Mouse (Mus musculus) myocyte (in vitro differentiated cells): ENCODE measurements around the gene Fars2. TPM values are rescaled to one million over a fixed set of nuclear protein-coding genes. Genes with fewer than 3 reads are reported as not detected.

Experiments
- H3K27me3 ChIP-seq: one replicate; pipeline ENCODE4 v1.6.1; 2011; ENCODE audit not compliant: control insufficient read depth, insufficient read depth, insufficient read length
- H3K36me3 ChIP-seq: one replicate; pipeline ENCODE4 v1.6.1; 2011; ENCODE audit not compliant: control insufficient read depth, insufficient read depth
- H3K4me2 ChIP-seq: one replicate; pipeline ENCODE4 v1.6.1; 2011; ENCODE audit warnings: low read depth, control low read depth
- H3K4me3 ChIP-seq: one replicate; pipeline ENCODE4 v1.5.1; 2011; ENCODE audit warnings: mild to moderate bottlenecking, control low read depth, moderate library complexity
- H3K79me2 ChIP-seq: one replicate; pipeline ENCODE4 v1.6.1; 2011; ENCODE audit not compliant: control insufficient read depth, insufficient read depth
- H3ac ChIP-seq: one replicate; pipeline ENCODE4 v1.6.1; 2011; ENCODE audit not compliant: control insufficient read depth, insufficient read length
- CEBPB ChIP-seq: IDR thresholded peaks from 2 replicates; pipeline ENCODE4 v1.6.1; 2011; ENCODE audit warnings: mild to moderate bottlenecking, moderate library complexity; ENCODE audit not compliant: poor library complexity, insufficient read depth, severe bottlenecking
- E2F4 ChIP-seq: IDR thresholded peaks from one replicate; pipeline ENCODE4 v1.6.1; 2011; ENCODE audit warnings: mild to moderate bottlenecking, control low read depth, moderate library complexity; ENCODE audit not compliant: insufficient read depth
- MAX ChIP-seq: IDR thresholded peaks from one replicate; pipeline ENCODE4 v1.6.1; 2011; ENCODE audit warnings: low read depth, mild to moderate bottlenecking, control low read depth
- MYOD1 ChIP-seq, 3 experiments: IDR thresholded peaks; one replicate each; pipeline ENCODE4 v1.6.1; 2011; ENCODE audit warnings: control low read depth in 2 of 3, low read depth in 2 of 3, mild to moderate bottlenecking in 2 of 3, moderate library complexity in 1 of 3; ENCODE audit not compliant: insufficient read length in 2 of 3, control insufficient read depth in 1 of 3
- MYOG ChIP-seq, 3 experiments: IDR thresholded peaks; one replicate each; pipeline ENCODE4 v1.6.1; 2011; ENCODE audit warnings: control low read depth in 2 of 3, low read depth in 2 of 3, mild to moderate bottlenecking in 2 of 3; ENCODE audit not compliant: insufficient read length in 2 of 3, control insufficient read depth in 1 of 3, insufficient read depth in 1 of 3
- POLR2A ChIP-seq: IDR thresholded peaks from one replicate; pipeline ENCODE4 v1.6.1; 2011; ENCODE audit warnings: low read depth, mild to moderate bottlenecking, control low read depth, moderate library complexity; ENCODE audit not compliant: insufficient read length
- POLR2AphosphoS2 ChIP-seq: IDR thresholded peaks from one replicate; pipeline ENCODE4 v1.6.1; 2011; ENCODE audit warnings: low read depth, control low read depth; ENCODE audit not compliant: insufficient read length
- REST ChIP-seq: IDR thresholded peaks from one replicate; pipeline ENCODE4 v1.6.1; 2011; ENCODE audit warnings: mild to moderate bottlenecking, control low read depth, moderate library complexity; ENCODE audit not compliant: insufficient read depth, insufficient read length
- SRF ChIP-seq: IDR thresholded peaks from one replicate; pipeline ENCODE4 v1.6.1; 2011; ENCODE audit warnings: low read depth; ENCODE audit not compliant: control insufficient read depth, insufficient read length
- TCF12 ChIP-seq: IDR thresholded peaks from one replicate; pipeline ENCODE4 v1.6.1; 2011; ENCODE audit warnings: mild to moderate bottlenecking, control low read depth; ENCODE audit not compliant: poor library complexity, insufficient read depth, severe bottlenecking
- TCF3 ChIP-seq: IDR thresholded peaks from one replicate; pipeline ENCODE4 v1.6.1; 2011; ENCODE audit warnings: low read depth, control low read depth; ENCODE audit not compliant: insufficient read length
- USF1 ChIP-seq: IDR thresholded peaks from one replicate; pipeline ENCODE4 v1.6.1; 2011; ENCODE audit warnings: low read depth, mild to moderate bottlenecking, control low read depth, moderate library complexity
- polyA plus RNA-seq: library from polyadenylated mRNA; unstranded; fragments of >200 nt; fragmentation: generic; extraction: Trizol; gene quantifications from one replicate; pipeline ENCODE4 v1.2.1, GENCODE M21; 2012; ENCODE audit warnings: missing spikeins

Fars2 gene
- polyA plus RNA-seq, 1 experiment: 53.6 TPM

GRCm38 (mm10) chr13:36149175-36149939, 32.1 kb downstream of the Fars2 start:
- TF ChIP-seq TCF3: no peak
- TF ChIP-seq TCF12: no peak
- TF ChIP-seq USF1: no peak
- no peak for TF ChIP-seq SRF
- TF ChIP-seq POLR2A: no peak
- no peak for TF ChIP-seq CEBPB
- TF ChIP-seq POLR2AphosphoS2: no peak
- no peak for TF ChIP-seq MAX
- no peak for TF ChIP-seq MYOG (IDR thresholded peaks at IDR 0.05; ENCODE audit: control insufficient read depth in 1 of 3, insufficient read depth in 1 of 3, insufficient read length in 2 of 3, low read depth in 2 of 3)
- TF ChIP-seq MYOD1 (IDR thresholded peaks at IDR 0.05; ENCODE audit: control insufficient read depth in 1 of 3, insufficient read length in 2 of 3, low read depth in 2 of 3): no peak
- TF ChIP-seq REST: no peak
- no peak for TF ChIP-seq E2F4
- no peak overlapping the region for H3K4me2 ChIP-seq
- no peak overlapping the region for H3K4me3 ChIP-seq

GRCm38 (mm10) chr13:36150272-36150671, 33.1 kb downstream of the Fars2 start:
- Histone ChIP-seq H3K4me3 (no peak overlapping the region), H3ac (no peak overlapping the region), H3K4me2 (no peak overlapping the region), H3K36me3 (peaks cover 3% of the 10 kb centered on the region), H3K27me3 (no peaks in the 10 kb centered on the region), H3K79me2 (no peaks in the 10 kb centered on the region)
- TF ChIP-seq CEBPB (no peak), MYOG (IDR thresholded peaks at IDR 0.05; ENCODE audit: control insufficient read depth in 1 of 3, insufficient read depth in 1 of 3, insufficient read length in 2 of 3, low read depth in 2 of 3) (no peak), SRF (no peak), POLR2AphosphoS2 (no peak), REST (no peak), TCF12 (no peak), USF1 (no peak), E2F4 (no peak), TCF3 (no peak), MAX (no peak)

More at GRCm38 (mm10) chr13:36149175-36149939, 32.1 kb downstream of the Fars2 start:
- Histone ChIP-seq H3K36me3 (peaks cover 3% of the 10 kb centered on the region), H3K27me3 (no peaks in the 10 kb centered on the region), H3K79me2 (no peaks in the 10 kb centered on the region), H3ac (no peak overlapping the region)

- Histone ChIP-seq H3K27me3 (no peaks in the 10 kb centered on the region), H3ac (no peak overlapping the region), H3K4me2 (no peak overlapping the region), H3K79me2 (no peaks in the 10 kb centered on the region), H3K4me3 (no peak overlapping the region), H3K36me3 (peaks cover 3% of the 10 kb centered on the region)
- TF ChIP-seq TCF3: no peak
- no peak for TF ChIP-seq TCF12
- TF ChIP-seq POLR2A: no peak
- no peak for TF ChIP-seq SRF
- TF ChIP-seq CEBPB: no peak
- no peak for TF ChIP-seq MYOD1 (IDR thresholded peaks at IDR 0.05; ENCODE audit: control insufficient read depth in 1 of 3, insufficient read length in 2 of 3, low read depth in 2 of 3)
- TF ChIP-seq REST: no peak
- no peak for TF ChIP-seq E2F4
- no peak for TF ChIP-seq USF1
- TF ChIP-seq MAX: no peak
- TF ChIP-seq POLR2AphosphoS2: no peak
These were observed 35.7 kb downstream of the Fars2 start for GRCm38 (mm10) chr13:36152728-36153498.

GRCm38 (mm10) chr13:36156340-36156931, 39.2 kb downstream of the Fars2 start:
- H3K4me3 ChIP-seq: no peak overlapping the region
- no peaks in the 10 kb centered on the region for H3K36me3 ChIP-seq
- no peaks in the 10 kb centered on the region for H3K79me2 ChIP-seq
- no peak overlapping the region for H3ac ChIP-seq
- H3K27me3 ChIP-seq: no peaks in the 10 kb centered on the region
- TF ChIP-seq POLR2AphosphoS2 (no peak), POLR2A (no peak), E2F4 (no peak), MYOG (IDR thresholded peaks at IDR 0.05; ENCODE audit: control insufficient read depth in 1 of 3, insufficient read depth in 1 of 3, insufficient read length in 2 of 3, low read depth in 2 of 3) (no peak), MYOD1 (IDR thresholded peaks at IDR 0.05; ENCODE audit: control insufficient read depth in 1 of 3, insufficient read length in 2 of 3, low read depth in 2 of 3) (no peak), CEBPB (no peak), SRF (no peak), MAX (no peak)
- H3K4me2 ChIP-seq: no peak overlapping the region
